Mouse (Mus musculus): ENCODE data around the gene Dennd4c. TPM values are rescaled to one million over a fixed set of nuclear protein-coding genes. Genes with fewer than 3 reads are reported as not detected.
"Not testable (repeated sequence)": the region's sequence is repeated elsewhere in the genome, so short reads cannot be mapped to it uniquely, and the experiment has no call there.

Dennd4c gene
- polyA plus RNA-seq, 1 experiment from 2014 or later = 9.0 TPM

DNA sequence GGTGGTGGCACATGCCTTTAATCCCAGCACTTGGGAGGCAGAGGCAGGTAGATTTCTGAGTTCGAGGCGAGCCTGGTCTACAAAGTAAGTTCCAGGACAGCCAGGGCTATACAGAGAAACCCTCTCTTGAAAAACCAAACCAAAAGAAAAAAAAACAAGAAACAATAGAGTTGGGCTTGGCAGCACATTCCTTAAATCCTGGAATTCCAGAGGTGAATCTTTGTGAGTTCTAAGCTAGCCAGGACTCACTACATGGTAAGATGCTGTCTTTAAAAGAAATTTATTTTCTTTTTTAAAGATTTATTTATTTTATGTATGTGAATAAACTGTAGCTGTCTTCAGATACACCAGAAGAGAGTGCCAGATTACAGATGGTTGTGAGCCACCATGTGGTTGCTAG lies 92.8 kb downstream of the Dennd4c start:
- 100% methylated on average over 2 of the region's 2 CpGs for WGBS
- not testable (repeated sequence) for H3K4me3 ChIP-seq (replicated peaks; ENCODE audit: low read length); H3K4me2 ChIP-seq (ENCODE audit: low read depth, low read length); H3K9ac ChIP-seq (ENCODE audit: low read length); H3K9me3 ChIP-seq (replicated peaks; ENCODE audit: control insufficient read depth, low read length); H3K27me3 ChIP-seq (ENCODE audit: control insufficient read depth, insufficient read depth, low read length); ATAC-seq (ENCODE audit: insufficient read depth, low FRiP score); H3K4me1 ChIP-seq (ENCODE audit: control insufficient read depth, insufficient read depth, low read length); H3K27ac ChIP-seq (ENCODE audit: low read length)
- H3K36me3 ChIP-seq (ENCODE audit: control insufficient read depth, insufficient read depth, low read length) = peaks cover 32% of the 10 kb centered on the region

DNA sequence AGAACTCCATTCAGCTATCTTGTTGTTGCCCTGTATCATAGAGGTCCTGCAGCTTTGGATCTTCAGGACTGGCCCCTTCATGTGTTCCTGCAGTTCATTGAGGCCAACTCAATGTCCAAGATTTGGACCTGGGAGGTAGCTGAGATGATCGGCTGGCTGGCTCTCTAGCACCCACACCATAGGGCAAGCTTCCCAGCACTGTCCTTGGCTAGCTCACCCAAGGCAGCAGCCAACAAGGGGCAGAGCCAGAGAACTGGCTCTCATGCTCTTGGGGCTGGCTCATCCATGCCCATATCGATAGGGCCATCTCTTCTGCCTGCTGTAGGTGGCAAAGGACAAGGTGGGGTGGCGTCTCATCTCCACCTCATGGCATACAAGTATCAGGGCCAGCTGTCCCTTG lies 97.0 kb downstream of the Dennd4c start:
- Histone ChIP-seq H3K36me3 (ENCODE audit: control insufficient read depth, insufficient read depth, low read length) (peaks cover 21% of the 10 kb centered on the region; the same call in 1 of the 2 replicates), H3K9me3 (replicated peaks; ENCODE audit: control insufficient read depth, low read length) (no peaks in the 10 kb centered on the region), H3K4me1 (ENCODE audit: control insufficient read depth, insufficient read depth, low read length) (no peaks in the 10 kb centered on the region), H3K27ac (ENCODE audit: low read length) (no peak overlapping the region), H3K4me3 (replicated peaks; ENCODE audit: low read length) (no peak overlapping the region), H3K27me3 (ENCODE audit: control insufficient read depth, insufficient read depth, low read length) (no peaks in the 10 kb centered on the region), H3K9ac (ENCODE audit: low read length) (no peak overlapping the region), H3K4me2 (ENCODE audit: low read depth, low read length) (no peak overlapping the region)
- ATAC-seq (ENCODE audit: insufficient read depth, low FRiP score) = peak; percentile 37; the same call in 1 of the 2 replicates
- WGBS = 94% methylated on average over 3 of the region's 3 CpGs

DNA sequence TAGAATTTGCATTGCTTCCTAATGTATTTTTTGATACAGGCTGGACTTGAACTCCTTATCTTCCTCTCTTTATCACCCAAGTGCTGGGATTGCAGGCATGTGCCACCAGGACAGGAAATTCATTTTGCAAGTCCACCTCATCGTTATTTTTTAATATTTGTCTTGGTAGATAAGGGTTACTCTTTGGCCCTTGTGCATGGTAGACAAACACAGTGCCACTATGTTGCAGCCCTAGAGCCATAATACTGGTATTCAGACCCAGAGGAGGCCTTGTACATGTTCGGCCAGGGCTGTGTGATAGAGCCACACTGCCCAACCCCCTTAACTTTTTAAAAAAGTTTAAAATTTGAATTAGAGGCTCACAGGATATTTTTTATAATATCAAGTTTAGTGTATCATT lies 98.9 kb downstream of the Dennd4c start:
- H3K36me3 ChIP-seq (ENCODE audit: control insufficient read depth, insufficient read depth, low read length) = peaks cover 13% of the 10 kb centered on the region; the same call in 1 of the 2 replicates
- no peaks in the 10 kb centered on the region for H3K9me3 ChIP-seq (replicated peaks; ENCODE audit: control insufficient read depth, low read length)
- no peak overlapping the region for H3K4me2 ChIP-seq (ENCODE audit: low read depth, low read length)
- H3K27ac ChIP-seq (ENCODE audit: low read length) = no peak overlapping the region
- H3K9ac ChIP-seq (ENCODE audit: low read length) = no peak overlapping the region
- peak; percentile 64; the same call in 1 of the 2 replicates for ATAC-seq (ENCODE audit: insufficient read depth, low FRiP score)
- H3K4me3 ChIP-seq (replicated peaks; ENCODE audit: low read length) = no peak overlapping the region
- H3K4me1 ChIP-seq (ENCODE audit: control insufficient read depth, insufficient read depth, low read length) = no peaks in the 10 kb centered on the region
- no peaks in the 10 kb centered on the region for H3K27me3 ChIP-seq (ENCODE audit: control insufficient read depth, insufficient read depth, low read length)
- 67% methylated on average over 2 of the region's 2 CpGs for WGBS

DNA sequence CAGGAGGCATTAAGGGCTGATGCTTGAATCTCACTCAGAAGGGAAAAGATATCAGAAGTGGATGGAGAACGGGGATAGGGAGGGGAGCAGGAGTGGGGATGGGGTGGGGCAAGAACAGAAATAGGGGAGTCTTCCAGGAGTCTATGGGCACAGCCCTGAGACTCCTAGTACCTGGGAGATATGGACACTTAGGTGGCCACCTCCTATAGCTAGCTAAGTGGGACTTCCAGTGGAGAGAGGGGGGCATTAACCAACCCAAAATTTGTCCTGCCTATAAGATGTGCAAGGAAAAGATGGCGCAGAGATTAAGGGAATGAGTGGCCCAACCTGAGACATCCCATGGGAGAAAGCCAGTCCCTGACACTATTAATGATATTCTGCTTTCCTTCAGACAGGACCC lies 103.0 kb downstream of the Dennd4c start:
- no peak overlapping the region for H3K4me3 ChIP-seq (replicated peaks; ENCODE audit: low read length)
- no peak overlapping the region for H3K27ac ChIP-seq (ENCODE audit: low read length)
- peaks cover 5% of the 10 kb centered on the region; the same call in 1 of the 2 replicates for H3K4me1 ChIP-seq (ENCODE audit: control insufficient read depth, insufficient read depth, low read length)
- H3K36me3 ChIP-seq (ENCODE audit: control insufficient read depth, insufficient read depth, low read length) = peaks cover 28% of the 10 kb centered on the region
- H3K27me3 ChIP-seq (ENCODE audit: control insufficient read depth, insufficient read depth, low read length) = no peaks in the 10 kb centered on the region
- H3K9me3 ChIP-seq (replicated peaks; ENCODE audit: control insufficient read depth, low read length) = no peaks in the 10 kb centered on the region
- no peak for ATAC-seq (ENCODE audit: insufficient read depth, low FRiP score)
- H3K9ac ChIP-seq (ENCODE audit: low read length) = no peak overlapping the region
- no peak overlapping the region for H3K4me2 ChIP-seq (ENCODE audit: low read depth, low read length)
- 76% methylated on average over 2 of the region's 2 CpGs for WGBS

DNA sequence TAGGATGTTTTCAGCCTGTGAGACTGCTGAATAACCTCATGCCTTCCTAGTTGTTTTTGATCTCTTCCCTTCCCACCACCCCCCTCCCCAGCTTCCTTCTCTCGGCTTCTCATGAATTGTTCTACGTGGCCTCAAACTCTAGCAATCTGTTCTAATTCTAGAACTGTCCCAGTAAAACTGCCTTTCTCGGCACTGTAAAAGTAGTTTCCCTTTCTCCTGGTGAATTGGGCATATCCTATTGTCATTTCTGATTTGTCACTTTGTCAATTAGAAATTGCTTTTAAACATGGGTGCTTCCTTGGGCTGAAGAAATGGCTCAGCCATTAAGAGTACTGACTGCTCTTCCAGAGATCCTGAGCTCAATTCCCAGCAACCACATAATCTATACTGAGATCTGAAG lies 103.7 kb downstream of the Dennd4c start:
- H3K27ac ChIP-seq (ENCODE audit: low read length) = no peak overlapping the region
- H3K27me3 ChIP-seq (ENCODE audit: control insufficient read depth, insufficient read depth, low read length) = no peaks in the 10 kb centered on the region
- whole genome bisulfite sequencing = 71% methylated on average over 3 of the region's 3 CpGs
- peaks cover 28% of the 10 kb centered on the region for H3K36me3 ChIP-seq (ENCODE audit: control insufficient read depth, insufficient read depth, low read length)
- no peak overlapping the region for H3K9ac ChIP-seq (ENCODE audit: low read length)
- H3K4me1 ChIP-seq (ENCODE audit: control insufficient read depth, insufficient read depth, low read length) = peaks cover 5% of the 10 kb centered on the region; the same call in 1 of the 2 replicates
- H3K9me3 ChIP-seq (replicated peaks; ENCODE audit: control insufficient read depth, low read length) = no peaks in the 10 kb centered on the region
- H3K4me2 ChIP-seq (ENCODE audit: low read depth, low read length) = no peak overlapping the region
- no peak overlapping the region for H3K4me3 ChIP-seq (replicated peaks; ENCODE audit: low read length)
- no peak for ATAC-seq (ENCODE audit: insufficient read depth, low FRiP score)

DNA sequence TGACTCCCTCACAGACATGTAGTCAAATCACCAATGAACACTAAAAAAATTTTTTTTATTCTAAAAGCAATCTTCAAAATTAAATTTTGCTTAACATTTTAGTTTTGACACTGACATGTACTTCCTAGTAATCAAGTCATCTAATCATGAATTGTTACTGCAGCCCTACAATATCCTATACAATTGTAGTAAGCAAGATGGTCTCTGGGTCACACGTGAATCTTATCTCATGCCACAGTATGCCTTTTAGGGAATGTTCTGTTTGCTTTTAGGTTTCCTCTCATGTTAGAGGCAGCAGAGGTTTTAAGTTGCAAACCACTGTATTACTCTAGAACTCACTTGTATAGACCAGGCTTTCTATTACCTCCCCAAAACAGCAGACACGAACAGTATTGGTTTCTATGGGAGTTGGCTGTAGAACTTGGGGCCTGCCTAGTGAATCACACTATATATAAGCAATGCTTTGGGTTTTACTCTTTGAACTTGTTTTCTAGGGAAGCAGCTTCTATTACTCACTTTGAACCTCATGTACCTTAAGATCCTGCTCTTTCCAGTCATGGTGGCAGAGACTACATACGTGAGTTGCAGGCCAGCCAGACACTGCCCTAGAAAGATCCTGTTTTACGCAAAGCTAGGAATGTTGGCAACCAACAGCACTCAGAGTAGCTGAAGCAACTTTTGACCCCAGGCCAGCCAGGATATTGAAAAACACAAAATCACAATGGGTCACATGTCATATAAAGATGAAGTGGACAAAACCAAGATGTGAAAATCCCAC lies 104.6 kb downstream of the Dennd4c start:
- H3K4me2 ChIP-seq (ENCODE audit: low read depth, low read length) = no peak overlapping the region
- 83% methylated on average over 4 of the region's 4 CpGs for WGBS
- H3K9me3 ChIP-seq (replicated peaks; ENCODE audit: control insufficient read depth, low read length) = no peaks in the 10 kb centered on the region
- H3K4me1 ChIP-seq (ENCODE audit: control insufficient read depth, insufficient read depth, low read length) = peaks cover 5% of the 10 kb centered on the region; the same call in 1 of the 2 replicates
- H3K9ac ChIP-seq (ENCODE audit: low read length) = no peak overlapping the region
- no peak overlapping the region for H3K4me3 ChIP-seq (replicated peaks; ENCODE audit: low read length)
- H3K27ac ChIP-seq (ENCODE audit: low read length) = no peak overlapping the region
- ATAC-seq (ENCODE audit: insufficient read depth, low FRiP score) = no peak
- H3K36me3 ChIP-seq (ENCODE audit: control insufficient read depth, insufficient read depth, low read length) = peaks cover 28% of the 10 kb centered on the region
- no peaks in the 10 kb centered on the region for H3K27me3 ChIP-seq (ENCODE audit: control insufficient read depth, insufficient read depth, low read length)

DNA sequence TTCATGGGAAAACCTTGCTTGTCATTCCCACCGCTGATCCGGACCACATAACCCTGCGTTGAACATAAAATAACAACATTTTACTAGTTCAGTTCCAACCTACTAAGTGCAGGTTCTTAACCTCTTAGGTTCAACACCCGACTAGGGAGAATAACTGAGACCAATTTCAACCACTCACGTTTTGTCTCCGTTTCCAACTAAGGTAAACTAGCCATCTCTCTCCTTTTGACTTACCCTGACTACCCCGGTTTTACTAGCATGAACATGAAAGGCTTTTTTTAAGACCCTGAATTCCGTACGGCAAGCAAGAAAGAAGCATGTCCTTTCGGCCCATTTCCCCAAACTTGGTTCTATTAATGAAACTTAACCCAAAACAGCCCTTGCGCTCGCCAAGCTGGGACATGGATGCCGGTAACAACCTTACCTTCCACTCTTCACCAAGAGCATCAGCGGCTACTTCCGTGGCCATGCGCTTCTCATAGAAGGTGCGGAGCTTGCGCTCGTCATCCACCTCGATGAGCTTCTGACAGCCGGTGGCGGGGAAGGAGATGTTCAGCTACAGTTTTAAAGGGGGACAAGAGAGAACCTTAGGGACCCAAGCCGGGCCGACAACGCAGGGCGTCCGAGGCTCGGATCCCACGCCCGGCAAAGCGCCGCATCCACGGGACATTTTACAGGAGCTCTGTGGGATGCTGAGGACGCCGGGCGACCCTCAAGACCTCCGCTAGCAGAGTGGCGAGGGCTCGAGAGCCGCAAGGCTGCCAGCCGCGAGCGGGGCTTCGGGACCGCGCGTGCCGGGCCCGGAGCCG lies 108.2 kb downstream of the Dennd4c start:
- peak overlapping the region; percentile 73 for H3K4me2 ChIP-seq (ENCODE audit: low read depth, low read length)
- no peaks in the 10 kb centered on the region for H3K27me3 ChIP-seq (ENCODE audit: control insufficient read depth, insufficient read depth, low read length)
- H3K9me3 ChIP-seq (replicated peaks; ENCODE audit: control insufficient read depth, low read length) = no peaks in the 10 kb centered on the region
- H3K27ac ChIP-seq (ENCODE audit: low read length) = peak overlapping the region; percentile 94
- H3K4me1 ChIP-seq (ENCODE audit: control insufficient read depth, insufficient read depth, low read length) = peaks cover 5% of the 10 kb centered on the region
- under 1% methylated on average over 50 of the region's 50 CpGs for WGBS
- H3K4me3 ChIP-seq (replicated peaks; ENCODE audit: low read length) = peak overlapping the region; percentile 98
- peaks cover 28% of the 10 kb centered on the region for H3K36me3 ChIP-seq (ENCODE audit: control insufficient read depth, insufficient read depth, low read length)
- H3K9ac ChIP-seq (ENCODE audit: low read length) = peak overlapping the region; percentile 100
- no peak for ATAC-seq (ENCODE audit: insufficient read depth, low FRiP score)

DNA sequence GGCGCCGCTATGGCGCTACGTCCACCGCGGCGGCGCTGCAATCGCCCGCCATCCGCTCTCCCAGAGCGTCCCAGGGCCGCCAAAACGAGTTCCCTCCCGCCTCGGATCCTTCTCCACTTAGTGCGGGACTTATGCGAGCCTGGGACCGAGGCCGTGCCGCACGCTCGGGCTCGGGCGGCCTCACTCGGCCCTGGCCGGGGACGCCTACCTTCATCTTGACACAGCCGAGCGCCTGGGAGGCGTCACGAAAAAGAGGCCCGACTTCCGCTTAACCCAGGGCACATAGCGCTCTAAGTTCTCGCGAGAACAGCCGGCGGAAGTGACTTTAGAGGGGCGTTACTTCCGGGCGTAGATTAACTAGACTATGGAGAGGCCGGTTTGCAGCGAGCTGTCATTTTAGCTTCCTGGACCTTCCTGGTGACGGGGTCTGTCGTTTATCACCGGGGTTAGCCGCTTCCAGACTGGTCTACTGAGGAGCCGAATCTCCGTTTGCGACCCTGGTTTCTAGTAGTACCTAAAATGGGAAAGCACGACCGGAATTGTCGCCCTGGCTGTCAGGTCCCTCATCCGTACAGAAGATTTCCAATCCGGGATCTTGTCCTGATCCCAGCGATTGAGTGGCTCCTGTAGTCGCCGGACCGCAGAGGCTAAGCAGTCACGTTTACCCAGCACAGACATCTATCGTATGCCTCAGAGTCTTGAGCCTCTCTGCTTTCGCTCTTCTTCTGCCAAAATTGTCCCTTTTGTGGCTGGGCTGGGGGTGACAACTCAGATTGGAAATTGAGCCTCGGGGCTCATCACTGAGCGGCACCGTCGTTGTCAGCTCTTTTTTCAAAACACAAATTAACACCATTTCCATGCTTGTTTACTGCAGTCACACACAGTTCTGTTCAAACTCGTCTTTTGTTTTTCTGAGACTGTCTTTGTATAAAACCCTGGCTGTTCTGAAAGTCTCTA lies 109.0 kb downstream of the Dennd4c start, which contains the start of gene Rps6:
Gene Rps6 (minus strand): TSS at position 300 of the 957 bp plus-strand sequence.
- H3K9ac ChIP-seq (ENCODE audit: low read length) = peak within 1 kb of the TSS; percentile 100
- peak within 1 kb of the TSS; percentile 98 for H3K4me3 ChIP-seq (replicated peaks; ENCODE audit: low read length)
- under 1% methylated on average over 65 of the region's 68 CpGs for WGBS
- peaks cover 28% of the 10 kb centered on the region for H3K36me3 ChIP-seq (ENCODE audit: control insufficient read depth, insufficient read depth, low read length)
- no peaks in the 10 kb centered on the region for H3K27me3 ChIP-seq (ENCODE audit: control insufficient read depth, insufficient read depth, low read length)
- peak within 1 kb of the TSS; percentile 94 for H3K27ac ChIP-seq (ENCODE audit: low read length)
- ATAC-seq (ENCODE audit: insufficient read depth, low FRiP score) = peak; percentile 98
- H3K4me1 ChIP-seq (ENCODE audit: control insufficient read depth, insufficient read depth, low read length) = peaks cover 5% of the 10 kb centered on the region
- peak within 1 kb of the TSS; percentile 83 for H3K4me2 ChIP-seq (ENCODE audit: low read depth, low read length)
- H3K9me3 ChIP-seq (replicated peaks; ENCODE audit: control insufficient read depth, low read length) = no peaks in the 10 kb centered on the region
